8 mouse cellular contexts compared by ENCODE assay signal in genomic region chr14:59440558-59441471, GRCm38 (mm10). TPM values are rescaled to one million over a fixed set of nuclear protein-coding genes. Genes with fewer than 3 reads are reported as not detected.
DNase-seq lines count a peak whose midpoint lies in the region; ATAC-seq and TF ChIP-seq lines count a peak whose summit lies in the region.

Gene Setdb2, minus strand, starts transcription at chr14:59440884.
Gene Cab39l, plus strand, starts transcription at chr14:59440972.

- in situ Hi-C loops in CH12.LX (cut with MboI; ENCODE audit: low pct_ligation_motif_present, low pct_unique_long_range_greater_than_20kb, low sequenced_read_pairs) = no loop called here

- under 1% methylated on average over 58 of the region's 66 CpGs for WGBS in forebrain, embryonic 11.5 days
- WGBS in heart, postnatal 0 days = 0% methylated on average over 66 of the region's 66 CpGs
- under 1% methylated on average over 66 of the region's 66 CpGs for WGBS in liver, embryonic 16.5 days (ENCODE audit: insufficient replicate concordance)
- WGBS in neural tube, embryonic 13.5 days = under 1% methylated on average over 66 of the region's 66 CpGs

- peak within 1 kb of the TSS; percentile 72 to 85 (median 85) for H3K4me3 ChIP-seq in CH12.LX (replicated peaks in 1 of 3; ENCODE audit: low read depth in 2 of 3, low read length in 2 of 3, poor library complexity in 1 of 3)
- H3K4me3 ChIP-seq in forebrain, embryonic 11.5 days (ENCODE audit: low read depth, low read length) = peak within 1 kb of the TSS; percentile 78
- peak within 1 kb of the TSS; percentile 85 for H3K4me3 ChIP-seq in heart, postnatal 0 days (ENCODE audit: low read depth, low read length)
- H3K4me3 ChIP-seq in liver, embryonic 16.5 days (ENCODE audit: low read depth, low read length) = peak within 1 kb of the TSS; percentile 79
- peak within 1 kb of the TSS; percentile 89 for H3K4me3 ChIP-seq in neural tube, embryonic 13.5 days
- H3K4me3 ChIP-seq in testis, adult 2 months (ENCODE audit: control insufficient read depth, low read depth, low read length) = peak within 1 kb of the TSS; percentile 96

- peaks cover 2 to 5% of the 10 kb centered on the region in 2 experiments for H3K36me3 ChIP-seq in CH12.LX (replicated peaks in 1 of 2; ENCODE audit: control insufficient read depth in 1 of 2, insufficient read depth in 1 of 2, low read length in 1 of 2)
- H3K36me3 ChIP-seq in forebrain, embryonic 11.5 days (ENCODE audit: control insufficient read depth, insufficient read depth, low read length) = no peaks in the 10 kb centered on the region
- H3K36me3 ChIP-seq in heart, postnatal 0 days (replicated peaks; ENCODE audit: control insufficient read depth, insufficient read depth, low read length) = peaks cover 4% of the 10 kb centered on the region; the same call in 1 of the 2 replicates
- no peaks in the 10 kb centered on the region for H3K36me3 ChIP-seq in liver, embryonic 16.5 days (ENCODE audit: control insufficient read depth, insufficient read depth)
- no peaks in the 10 kb centered on the region for H3K36me3 ChIP-seq in neural tube, embryonic 13.5 days
- H3K36me3 ChIP-seq in testis, adult 2 months (ENCODE audit: control insufficient read depth, insufficient read depth, low read length) = no peaks in the 10 kb centered on the region

- peak within 1 kb of the TSS; percentile 93 for H3K4me2 ChIP-seq in CH12.LX (ENCODE audit: insufficient read depth, low read depth, poor library complexity, severe bottlenecking)
- peak within 1 kb of the TSS; percentile 71 for H3K4me2 ChIP-seq in forebrain, embryonic 11.5 days (ENCODE audit: low read depth, low read length, severe bottlenecking)
- peak within 1 kb of the TSS; percentile 98 for H3K4me2 ChIP-seq in heart, postnatal 0 days (ENCODE audit: low read depth, low read length)
- H3K4me2 ChIP-seq in liver, embryonic 16.5 days (ENCODE audit: low read depth, low read length) = peak within 1 kb of the TSS; percentile 87
- H3K4me2 ChIP-seq in neural tube, embryonic 13.5 days = peak within 1 kb of the TSS; percentile 86

- dilution Hi-C loops in CH12.LX (cut with MboI; ENCODE audit: extremely low pct_ligation_motif_present, extremely low pct_unique_long_range_greater_than_20kb, low sequenced_read_pairs) = no loop called here

- no peak for TF ChIP-seq EP300 in CH12.LX (IDR thresholded peaks at IDR 0.05; ENCODE audit: low read length)
- no peak for TF ChIP-seq EP300 in heart, postnatal 0 days (IDR thresholded peaks at IDR 0.05; ENCODE audit: low read depth)

- peaks cover 0 to 24% of the 10 kb centered on the region in 2 experiments; a peak in 2 of 4 replicates for H3K4me1 ChIP-seq in CH12.LX (ENCODE audit: control insufficient read depth in 1 of 2, insufficient read depth in 2 of 2)
- H3K4me1 ChIP-seq in forebrain, embryonic 11.5 days (replicated peaks; ENCODE audit: control insufficient read depth, insufficient read depth, low read length) = no peaks in the 10 kb centered on the region
- peaks cover 4% of the 10 kb centered on the region; the same call in 1 of the 2 replicates for H3K4me1 ChIP-seq in heart, postnatal 0 days (ENCODE audit: control insufficient read depth, insufficient read depth)
- H3K4me1 ChIP-seq in liver, embryonic 16.5 days (ENCODE audit: control insufficient read depth, low read depth, low read length) = peaks cover 8% of the 10 kb centered on the region
- H3K4me1 ChIP-seq in neural tube, embryonic 13.5 days (replicated peaks) = peaks cover 17% of the 10 kb centered on the region
- no peaks in the 10 kb centered on the region for H3K4me1 ChIP-seq in testis, adult 2 months (ENCODE audit: control insufficient read depth, insufficient read depth, low read length)

- H3K27ac ChIP-seq in CH12.LX (ENCODE audit: insufficient read depth, low read depth) = peak within 1 kb of the TSS; percentile 62
- H3K27ac ChIP-seq in forebrain, embryonic 11.5 days (ENCODE audit: low read depth, low read length) = peak within 1 kb of the TSS; percentile 42; the same call in 1 of the 2 replicates
- peak within 1 kb of the TSS; percentile 85 for H3K27ac ChIP-seq in heart, postnatal 0 days (ENCODE audit: low read depth)
- H3K27ac ChIP-seq in liver, embryonic 16.5 days (ENCODE audit: low read length) = peak within 1 kb of the TSS; percentile 95
- H3K27ac ChIP-seq in neural tube, embryonic 13.5 days (replicated peaks) = peak within 1 kb of the TSS; percentile 84
- H3K27ac ChIP-seq in testis, adult 2 months (ENCODE audit: control insufficient read depth, insufficient read depth, low read depth, low read length) = peak within 1 kb of the TSS; percentile 96

- no peaks in the 10 kb centered on the region for H3K27me3 ChIP-seq in CH12.LX (replicated peaks)
- H3K27me3 ChIP-seq in forebrain, embryonic 11.5 days (ENCODE audit: control insufficient read depth, insufficient read depth, low read length) = no peaks in the 10 kb centered on the region
- H3K27me3 ChIP-seq in heart, postnatal 0 days (ENCODE audit: control insufficient read depth, insufficient read depth, low read length) = no peaks in the 10 kb centered on the region
- H3K27me3 ChIP-seq in liver, embryonic 16.5 days (ENCODE audit: control insufficient read depth, insufficient read depth, low read depth, low read length) = no peaks in the 10 kb centered on the region
- H3K27me3 ChIP-seq in neural tube, embryonic 13.5 days = no peaks in the 10 kb centered on the region
- no peaks in the 10 kb centered on the region for H3K27me3 ChIP-seq in testis, adult 2 months (ENCODE audit: control insufficient read depth, insufficient read depth, low read length)

- peak; percentile 96 for TF ChIP-seq POLR2A in CH12.LX (IDR thresholded peaks at IDR 0.05; ENCODE audit: low read depth, low read length)
- peak; percentile 95 for TF ChIP-seq POLR2A in testis, adult 2 months (IDR thresholded peaks at IDR 0.05; ENCODE audit: control insufficient read depth, low read depth, low read length)

- H3K9ac ChIP-seq in CH12.LX (ENCODE audit: insufficient read depth, low read depth) = peak within 1 kb of the TSS; percentile 84
- peak within 1 kb of the TSS; percentile 74 for H3K9ac ChIP-seq in forebrain, embryonic 11.5 days (ENCODE audit: low read length)
- peak within 1 kb of the TSS; percentile 84 for H3K9ac ChIP-seq in heart, postnatal 0 days (replicated peaks; ENCODE audit: low read depth, low read length)
- peak within 1 kb of the TSS; percentile 94 for H3K9ac ChIP-seq in liver, embryonic 16.5 days (ENCODE audit: low read depth, low read length)
- H3K9ac ChIP-seq in neural tube, embryonic 13.5 days = peak within 1 kb of the TSS; percentile 85

- peak; percentile 35 for TF ChIP-seq RAD21 in CH12.LX (IDR thresholded peaks at IDR 0.05; ENCODE audit: low read depth, low read length)

- peaks cover 31% of the 10 kb centered on the region for H3K79me2 ChIP-seq in CH12.LX (replicated peaks; ENCODE audit: control insufficient read depth, extremely low read depth, insufficient read depth, poor library complexity, severe bottlenecking)

- no peaks in the 10 kb centered on the region for H3K9me3 ChIP-seq in CH12.LX (replicated peaks; ENCODE audit: low read length)
- H3K9me3 ChIP-seq in forebrain, embryonic 11.5 days (ENCODE audit: control insufficient read depth, low read length) = no peaks in the 10 kb centered on the region
- no peaks in the 10 kb centered on the region for H3K9me3 ChIP-seq in heart, postnatal 0 days (replicated peaks; ENCODE audit: control insufficient read depth, low read length)
- H3K9me3 ChIP-seq in liver, embryonic 16.5 days (replicated peaks; ENCODE audit: control insufficient read depth, low read length) = no peaks in the 10 kb centered on the region
- H3K9me3 ChIP-seq in neural tube, embryonic 13.5 days = no peaks in the 10 kb centered on the region

- peak; percentile 100 for ATAC-seq in forebrain, embryonic 11.5 days (replicated peaks; ENCODE audit: low FRiP score)
- peak; percentile 100 for ATAC-seq in heart, postnatal 0 days (ENCODE audit: insufficient read depth, low read depth)
- ATAC-seq in liver, embryonic 16.5 days (ENCODE audit: low read depth) = peak; percentile 99
- ATAC-seq in neural tube, embryonic 13.5 days (ENCODE audit: low read depth) = peak; percentile 100

- peak; percentile 94 for DNase-seq in CH12.LX (ENCODE audit: extremely low read depth)
- peak; percentile 89 for DNase-seq in c-Kit-positive CD71-positive TER-119-negative erythroid progenitor cells, embryonic 14.5 days (ENCODE audit: low read depth)
- DNase-seq in forebrain, embryonic 11.5 days (ENCODE audit: low spot score) = peak; percentile 95
- DNase-seq in heart, postnatal 0 days (ENCODE audit: low spot score) = peak; percentile 93
- DNase-seq in kidney, postnatal 4 days = peak; percentile 94 to 97

- TF ChIP-seq CTCF in CH12.LX (conservative IDR thresholded peaks at IDR 0.05 in 1 of 2, IDR thresholded peaks at IDR 0.05 in 1 of 2; ENCODE audit: low read depth in 2 of 2, low read length in 2 of 2) = peak in 1 of 2 experiments; percentile 38; a peak in 2 of 4 replicates
- peak; percentile 44 for TF ChIP-seq CTCF in heart, postnatal 0 days (IDR thresholded peaks at IDR 0.05; ENCODE audit: low read depth)
- TF ChIP-seq CTCF in testis, adult 2 months (IDR thresholded peaks at IDR 0.05; ENCODE audit: control insufficient read depth, insufficient read depth, insufficient replicate concordance, low read depth, low read length) = no peak

TF ChIP-seq in CH12.LX, 34 proteins besides CTCF, POLR2A, EP300 and RAD21 (continues in another document):
- no peak; the same call in 1 of the 2 replicates for TF ChIP-seq POLR2AphosphoS2 (IDR thresholded peaks at IDR 0.05; ENCODE audit: low read depth, low read length)

RNA-seq across cellular contexts. Expression of gene Setdb2, which starts in this region (rescaled TPM):
- total RNA-seq in CH12.LX (2012; rRNA removed) (14.7 and 14.9 TPM in 2 replicates), CH12.LX (2014; rRNA removed) (33.8 and 37.3 TPM in 2 replicates)
- 13.2 and 13.3 TPM in 2 replicates for polyA plus RNA-seq in CH12.LX (2012; ENCODE audit: insufficient read length, low read depth)
- polyA plus RNA-seq in forebrain, embryonic 11.5 days (2014; fragmentation: Nextera tagmentation; extraction: Ambion mirVana) = 12.5 and 12.7 TPM in 2 replicates
- total RNA-seq in heart, postnatal 0 days (2014; rRNA removed; ENCODE audit: low replicate concordance) = 0.23 and 3.7 TPM in 2 replicates
- 4.7 and 4.9 TPM in 2 replicates for polyA plus RNA-seq in heart, postnatal 0 days (2015; fragmentation: Nextera tagmentation; extraction: Ambion mirVana)
- polyA plus RNA-seq in liver, embryonic 16.5 days (2015; fragmentation: Nextera tagmentation; extraction: Ambion mirVana) = 6.0 and 6.6 TPM in 2 replicates
- polyA plus RNA-seq in neural tube, embryonic 13.5 days (2015; fragmentation: Nextera tagmentation; extraction: Ambion mirVana) = 6.1 and 9.7 TPM in 2 replicates
- 4.5 and 5.6 TPM in 2 replicates for polyA plus RNA-seq in testis, adult 2 months (2012; rRNA removed)

RNA-seq across cellular contexts. Expression of gene Cab39l, which starts in this region (rescaled TPM):
- total RNA-seq in CH12.LX (2012; rRNA removed) (19.9 and 21.3 TPM in 2 replicates), CH12.LX (2014; rRNA removed) (49.2 and 56.3 TPM in 2 replicates)
- 33.1 and 33.2 TPM in 2 replicates for polyA plus RNA-seq in CH12.LX (2012; ENCODE audit: insufficient read length, low read depth)
- 43.4 and 47.7 TPM in 2 replicates for polyA plus RNA-seq in forebrain, embryonic 11.5 days (2014; fragmentation: Nextera tagmentation; extraction: Ambion mirVana)
- total RNA-seq in heart, postnatal 0 days (2014; rRNA removed; ENCODE audit: low replicate concordance) = 7.1 and 12.3 TPM in 2 replicates
- polyA plus RNA-seq in heart, postnatal 0 days (2015; fragmentation: Nextera tagmentation; extraction: Ambion mirVana) = 12.9 and 15.0 TPM in 2 replicates
- polyA plus RNA-seq in liver, embryonic 16.5 days (2015; fragmentation: Nextera tagmentation; extraction: Ambion mirVana) = 21.8 and 24.0 TPM in 2 replicates
- polyA plus RNA-seq in neural tube, embryonic 13.5 days (2015; fragmentation: Nextera tagmentation; extraction: Ambion mirVana) = 22.8 and 23.4 TPM in 2 replicates
- polyA plus RNA-seq in testis, adult 2 months (2012; rRNA removed) = 26.6 and 34.7 TPM in 2 replicates

Comparison
In these comparisons a context has a peak if more than half of its experiments do, and no peak if none do; other contexts are left out.
1. Peak in every context shown above with its lines: DNase-seq, ATAC-seq, H3K4me3 ChIP-seq and H3K27ac ChIP-seq.
2. H3K27ac ChIP-seq: peak in every context shown above with its lines; median percentile 96 in testis, adult 2 months; 95 in liver, embryonic 16.5 days; 85 in heart, postnatal 0 days; 84 in neural tube, embryonic 13.5 days; 62 in CH12.LX; 42 in forebrain, embryonic 11.5 days.